Mouse (Mus musculus): Measurements from ENCODE around the gene Nynrin. TPM values are rescaled to one million over a fixed set of nuclear protein-coding genes. Genes with fewer than 3 reads are reported as not detected.

Gene Nynrin
- polyA plus RNA-seq, 1 experiment = 0.13 TPM

DNA sequence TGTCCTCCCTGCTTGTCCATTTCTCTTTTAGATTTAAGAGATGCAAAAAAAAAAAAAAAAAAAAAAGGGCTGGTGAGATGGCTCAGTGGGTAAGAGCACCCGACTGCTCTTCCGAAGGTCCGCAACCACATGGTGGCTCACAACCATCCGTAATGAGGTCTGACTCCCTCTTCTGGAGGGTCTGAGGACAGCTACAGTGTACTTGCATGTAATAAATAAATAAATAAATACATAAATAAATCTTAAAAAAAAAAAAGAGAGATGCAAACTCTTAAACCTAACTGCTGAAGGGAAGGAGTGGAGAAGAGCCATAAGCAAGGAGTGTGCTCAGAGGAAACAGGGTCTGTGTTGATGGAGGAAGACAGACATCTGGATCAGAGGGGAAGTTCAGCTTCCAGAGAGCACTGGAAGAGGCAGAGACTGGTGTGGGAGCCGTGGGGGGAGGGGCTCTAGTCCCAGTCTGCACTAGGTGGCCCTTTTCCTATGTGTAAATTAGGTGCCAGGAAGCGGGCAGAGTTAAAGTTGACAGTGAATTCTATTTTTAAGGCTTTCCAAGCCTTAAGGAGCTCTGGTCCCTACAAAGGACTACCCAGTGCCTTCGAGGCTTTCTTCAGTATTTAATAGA lies 24.6 kb downstream of the Nynrin start:
- H3K4me3 ChIP-seq (ENCODE audit: insufficient read depth, poor library complexity, severe bottlenecking) = no peak overlapping the region
- no peaks in the 10 kb centered on the region for H3K27me3 ChIP-seq (ENCODE audit: control insufficient read depth, insufficient read depth, insufficient read length)
- H3K79me2 ChIP-seq (ENCODE audit: control insufficient read depth, insufficient read depth) = no peaks in the 10 kb centered on the region
- no peaks in the 10 kb centered on the region for H3K79me3 ChIP-seq (ENCODE audit: low read depth)
- H3ac ChIP-seq (ENCODE audit: control insufficient read depth, insufficient read length, low read depth) = no peak overlapping the region
- no peaks in the 10 kb centered on the region for H3K36me3 ChIP-seq (ENCODE audit: control insufficient read depth, insufficient read depth)
- TF ChIP-seq MYOG (IDR thresholded peaks at IDR 0.05; ENCODE audit: control insufficient read depth, extremely low read depth, insufficient read length) (no peak), CEBPB (IDR thresholded peaks at IDR 0.05; ENCODE audit: low read depth) (no peak), USF1 (IDR thresholded peaks at IDR 0.05; ENCODE audit: low read depth) (no peak), MYOD1 (IDR thresholded peaks at IDR 0.05; ENCODE audit: control insufficient read depth, insufficient read length, low read depth) (no peak), CTCF (IDR thresholded peaks at IDR 0.05; ENCODE audit: control insufficient read depth, insufficient read depth, insufficient read length) (no peak), MAX (IDR thresholded peaks at IDR 0.05) (no peak), FOSL1 (IDR thresholded peaks at IDR 0.05; ENCODE audit: insufficient read depth, low read length, poor library complexity, severe bottlenecking) (no peak)

DNA sequence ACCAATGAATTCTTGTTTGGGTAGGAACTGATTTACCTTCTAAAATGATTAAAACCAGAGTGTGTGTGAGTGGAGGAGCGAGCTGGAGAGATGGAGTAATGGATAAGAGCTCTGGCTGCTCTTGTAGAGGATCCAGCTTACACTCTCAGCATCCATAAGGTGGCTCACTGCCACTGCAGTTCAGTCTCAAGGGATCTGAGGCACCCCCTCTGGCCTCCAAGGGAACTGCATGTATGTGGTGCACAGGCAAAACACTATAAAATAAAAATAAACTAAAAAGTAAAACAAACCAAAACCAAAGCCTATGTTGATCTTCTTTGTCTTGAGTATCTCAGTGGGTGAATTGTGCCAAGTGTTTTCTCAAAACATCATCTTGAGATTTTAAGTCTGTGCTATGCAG lies 25.8 kb downstream of the Nynrin start:
- no peaks in the 10 kb centered on the region for H3K36me3 ChIP-seq (ENCODE audit: control insufficient read depth, insufficient read depth)
- H3K79me2 ChIP-seq (ENCODE audit: control insufficient read depth, insufficient read depth) = no peaks in the 10 kb centered on the region
- no peaks in the 10 kb centered on the region for H3K27me3 ChIP-seq (ENCODE audit: control insufficient read depth, insufficient read depth, insufficient read length)
- H3K4me3 ChIP-seq (ENCODE audit: insufficient read depth, poor library complexity, severe bottlenecking) = no peak overlapping the region
- H3K79me3 ChIP-seq (ENCODE audit: low read depth) = no peaks in the 10 kb centered on the region
- TF ChIP-seq FOSL1 (IDR thresholded peaks at IDR 0.05; ENCODE audit: insufficient read depth, low read length, poor library complexity, severe bottlenecking) (no peak), CTCF (IDR thresholded peaks at IDR 0.05; ENCODE audit: control insufficient read depth, insufficient read depth, insufficient read length) (peak; percentile 37), MYOG (IDR thresholded peaks at IDR 0.05; ENCODE audit: control insufficient read depth, extremely low read depth, insufficient read length) (no peak), USF1 (IDR thresholded peaks at IDR 0.05; ENCODE audit: low read depth) (no peak), MAX (IDR thresholded peaks at IDR 0.05) (no peak)
- no peak overlapping the region for H3ac ChIP-seq (ENCODE audit: control insufficient read depth, insufficient read length, low read depth)

DNA sequence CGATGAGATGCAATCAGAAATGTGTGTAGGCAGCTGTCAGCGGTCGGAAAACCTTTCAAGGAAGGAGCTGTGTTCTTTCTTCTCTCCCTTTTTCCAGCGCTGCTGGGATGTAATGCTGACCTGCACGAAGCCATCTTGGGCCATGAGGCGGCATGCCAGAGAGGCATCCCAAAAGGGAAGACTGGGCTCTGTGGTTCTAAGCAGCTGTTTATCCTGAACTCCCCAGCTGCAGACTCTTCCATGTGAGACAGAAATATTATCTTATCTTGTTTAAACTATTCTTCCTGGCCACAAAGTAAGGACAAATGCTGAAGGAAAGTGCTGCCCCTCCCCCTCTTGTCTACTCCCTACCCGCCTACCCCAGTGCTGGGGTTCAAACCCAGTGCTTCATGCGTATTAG lies 27.2 kb downstream of the Nynrin start:
- Histone ChIP-seq H3K79me3 (ENCODE audit: low read depth) (no peaks in the 10 kb centered on the region), H3K27me3 (ENCODE audit: control insufficient read depth, insufficient read depth, insufficient read length) (no peaks in the 10 kb centered on the region), H3ac (ENCODE audit: control insufficient read depth, insufficient read length, low read depth) (no peak overlapping the region), H3K79me2 (ENCODE audit: control insufficient read depth, insufficient read depth) (peaks cover 7% of the 10 kb centered on the region), H3K4me3 (ENCODE audit: insufficient read depth, poor library complexity, severe bottlenecking) (no peak overlapping the region), H3K36me3 (ENCODE audit: control insufficient read depth, insufficient read depth) (no peaks in the 10 kb centered on the region)
- no peak for TF ChIP-seq MYOG (IDR thresholded peaks at IDR 0.05; ENCODE audit: control insufficient read depth, extremely low read depth, insufficient read length)

DNA sequence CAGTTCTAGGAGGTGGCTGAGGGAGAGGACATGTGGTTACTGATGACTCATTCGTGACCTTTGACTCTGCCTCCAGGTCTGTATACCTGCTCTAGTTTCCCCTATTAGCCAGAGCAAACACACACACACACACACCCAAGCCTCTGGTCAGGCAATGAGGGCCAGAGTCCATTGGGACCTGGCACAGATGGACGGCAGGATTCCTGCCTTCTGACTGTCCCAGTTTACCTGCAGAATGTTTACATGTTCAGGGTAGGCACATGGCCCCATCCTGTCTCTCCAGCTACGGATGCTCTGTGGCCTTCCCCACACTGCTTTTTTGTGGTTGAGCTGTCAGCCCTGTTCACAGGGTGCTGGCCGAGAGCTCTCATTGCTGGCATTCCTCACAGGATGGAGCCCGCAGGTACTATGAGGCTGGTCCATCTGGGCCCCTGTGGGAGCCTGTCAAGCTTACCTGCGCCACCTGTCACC lies 28.4 kb downstream of the Nynrin start:
- Histone ChIP-seq H3K79me3 (ENCODE audit: low read depth) (no peaks in the 10 kb centered on the region), H3K79me2 (ENCODE audit: control insufficient read depth, insufficient read depth) (peaks cover 7% of the 10 kb centered on the region), H3K36me3 (ENCODE audit: control insufficient read depth, insufficient read depth) (peaks cover 2% of the 10 kb centered on the region), H3ac (ENCODE audit: control insufficient read depth, insufficient read length, low read depth) (no peak overlapping the region), H3K4me3 (ENCODE audit: insufficient read depth, poor library complexity, severe bottlenecking) (no peak overlapping the region), H3K27me3 (ENCODE audit: control insufficient read depth, insufficient read depth, insufficient read length) (no peaks in the 10 kb centered on the region)
- no peak for TF ChIP-seq USF1 (IDR thresholded peaks at IDR 0.05; ENCODE audit: low read depth)

- Histone ChIP-seq H3K27me3 (ENCODE audit: control insufficient read depth, insufficient read depth, insufficient read length) (no peaks in the 10 kb centered on the region), H3ac (ENCODE audit: control insufficient read depth, insufficient read length, low read depth) (no peak overlapping the region), H3K79me2 (ENCODE audit: control insufficient read depth, insufficient read depth) (peaks cover 7% of the 10 kb centered on the region), H3K79me3 (ENCODE audit: low read depth) (no peaks in the 10 kb centered on the region), H3K36me3 (ENCODE audit: control insufficient read depth, insufficient read depth) (peaks cover 12% of the 10 kb centered on the region), H3K4me3 (ENCODE audit: insufficient read depth, poor library complexity, severe bottlenecking) (no peak overlapping the region)
- TF ChIP-seq MYOG (IDR thresholded peaks at IDR 0.05; ENCODE audit: control insufficient read depth, extremely low read depth, insufficient read length) = no peak
- TF ChIP-seq MYOD1 (IDR thresholded peaks at IDR 0.05; ENCODE audit: control insufficient read depth, insufficient read length, low read depth) = no peak
- TF ChIP-seq FOSL1 (IDR thresholded peaks at IDR 0.05; ENCODE audit: insufficient read depth, low read length, poor library complexity, severe bottlenecking) = no peak
- no peak for TF ChIP-seq CEBPB (IDR thresholded peaks at IDR 0.05; ENCODE audit: low read depth)
- TF ChIP-seq USF1 (IDR thresholded peaks at IDR 0.05; ENCODE audit: low read depth) = no peak
- no peak for TF ChIP-seq CTCF (IDR thresholded peaks at IDR 0.05; ENCODE audit: control insufficient read depth, insufficient read depth, insufficient read length)
- no peak for TF ChIP-seq MAX (IDR thresholded peaks at IDR 0.05)
Measured at GRCm38 (mm10) chr14:55883149-55883661, 29.4 kb downstream of the Nynrin start.

DNA sequence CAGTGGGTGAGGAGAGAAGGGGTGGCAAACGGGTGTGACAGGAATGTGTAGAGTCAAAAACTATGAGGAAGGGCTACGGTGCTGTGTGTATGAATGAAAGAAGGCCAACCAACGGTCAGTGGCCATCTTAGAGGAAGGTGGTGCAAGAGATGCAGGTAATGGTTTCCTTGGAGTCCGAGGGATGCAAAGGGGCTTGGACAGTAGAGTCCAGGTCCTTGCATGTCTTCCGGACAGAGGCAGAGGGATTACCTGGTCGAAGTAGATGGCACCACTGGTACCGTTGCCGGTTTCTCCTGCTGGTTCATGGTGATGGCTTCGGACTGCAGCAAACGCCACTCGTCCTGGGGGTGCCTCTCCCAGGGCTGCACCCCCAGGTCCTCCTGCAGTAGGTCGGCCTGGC lies 29.9 kb downstream of the Nynrin start:
- Histone ChIP-seq H3K4me3 (ENCODE audit: insufficient read depth, poor library complexity, severe bottlenecking) (no peak overlapping the region), H3K27me3 (ENCODE audit: control insufficient read depth, insufficient read depth, insufficient read length) (no peaks in the 10 kb centered on the region), H3K36me3 (ENCODE audit: control insufficient read depth, insufficient read depth) (peaks cover 17% of the 10 kb centered on the region), H3ac (ENCODE audit: control insufficient read depth, insufficient read length, low read depth) (no peak overlapping the region), H3K79me3 (ENCODE audit: low read depth) (no peaks in the 10 kb centered on the region), H3K79me2 (ENCODE audit: control insufficient read depth, insufficient read depth) (peaks cover 7% of the 10 kb centered on the region)
- TF ChIP-seq USF1 (IDR thresholded peaks at IDR 0.05; ENCODE audit: low read depth) (no peak), CTCF (IDR thresholded peaks at IDR 0.05; ENCODE audit: control insufficient read depth, insufficient read depth, insufficient read length) (no peak), CEBPB (IDR thresholded peaks at IDR 0.05; ENCODE audit: low read depth) (no peak), MYOD1 (IDR thresholded peaks at IDR 0.05; ENCODE audit: control insufficient read depth, insufficient read length, low read depth) (no peak), FOSL1 (IDR thresholded peaks at IDR 0.05; ENCODE audit: insufficient read depth, low read length, poor library complexity, severe bottlenecking) (no peak), MAX (IDR thresholded peaks at IDR 0.05) (no peak), MYOG (IDR thresholded peaks at IDR 0.05; ENCODE audit: control insufficient read depth, extremely low read depth, insufficient read length) (no peak)
